Mouse (Mus musculus) ES-CJ7 (cell line): ENCODE results near the gene Slc15a3.

Experiments used
- DNase-seq: peaks from one replicate; pipeline ENCODE4 v3.0.0; 2011; ENCODE audit warnings: low read depth, low spot score

The Slc15a3 gene

GRCm38 (mm10) chr19:10839010-10839892, at the start of gene Slc15a3:
TSS of gene Slc15a3 (plus strand) at chr19:10839727.
- no peak for DNase-seq

GRCm38 (mm10) chr19:10790323-10790722, 49.2 kb upstream of the Slc15a3 start:
- no peak for DNase-seq

- no peak for DNase-seq
Observed at GRCm38 (mm10) chr19:10793044-10793443, 46.5 kb upstream of the Slc15a3 start.

GRCm38 (mm10) chr19:10794916-10795315, 44.6 kb upstream of the Slc15a3 start:
- DNase-seq = no peak

- peak; percentile 26 for DNase-seq
Observed at GRCm38 (mm10) chr19:10798576-10798975, 41.0 kb upstream of the Slc15a3 start.

GRCm38 (mm10) chr19:10799155-10799554, 40.4 kb upstream of the Slc15a3 start:
- no peak for DNase-seq

- DNase-seq = no peak
Observed at GRCm38 (mm10) chr19:10801070-10801469, 38.5 kb upstream of the Slc15a3 start.

GRCm38 (mm10) chr19:10801906-10802305, 37.6 kb upstream of the Slc15a3 start:
- DNase-seq = no peak

- no peak for DNase-seq
Observed at GRCm38 (mm10) chr19:10803751-10804150, 35.8 kb upstream of the Slc15a3 start.

GRCm38 (mm10) chr19:10804850-10805660, 34.5 kb upstream of the Slc15a3 start:
- no peak for DNase-seq

- no peak for DNase-seq
Observed at GRCm38 (mm10) chr19:10805661-10806285, 33.8 kb upstream of the Slc15a3 start.

- no peak for DNase-seq
Observed at GRCm38 (mm10) chr19:10808524-10809233, 30.8 kb upstream of the Slc15a3 start.

GRCm38 (mm10) chr19:10809428-10810175, 29.9 kb upstream of the Slc15a3 start:
- DNase-seq = peak; percentile 17

GRCm38 (mm10) chr19:10810176-10810492, 29.4 kb upstream of the Slc15a3 start:
- no peak for DNase-seq

- no peak for DNase-seq
Observed at GRCm38 (mm10) chr19:10811471-10811870, 28.1 kb upstream of the Slc15a3 start.

GRCm38 (mm10) chr19:10813039-10813438, 26.5 kb upstream of the Slc15a3 start:
- no peak for DNase-seq

GRCm38 (mm10) chr19:10813905-10814304, 25.6 kb upstream of the Slc15a3 start:
- no peak for DNase-seq

GRCm38 (mm10) chr19:10815871-10816270, 23.7 kb upstream of the Slc15a3 start:
- no peak for DNase-seq

GRCm38 (mm10) chr19:10816462-10816861, 23.1 kb upstream of the Slc15a3 start:
- DNase-seq = no peak

GRCm38 (mm10) chr19:10818217-10818946, 21.1 kb upstream of the Slc15a3 start:
- peak; percentile 41 for DNase-seq
